Mouse (Mus musculus): ENCODE measurements around the gene Arl1.
"Not testable (repeated sequence)": the region's sequence is repeated elsewhere in the genome, so short reads cannot be mapped to it uniquely, and the experiment has no call there.

The Arl1 gene

DNA sequence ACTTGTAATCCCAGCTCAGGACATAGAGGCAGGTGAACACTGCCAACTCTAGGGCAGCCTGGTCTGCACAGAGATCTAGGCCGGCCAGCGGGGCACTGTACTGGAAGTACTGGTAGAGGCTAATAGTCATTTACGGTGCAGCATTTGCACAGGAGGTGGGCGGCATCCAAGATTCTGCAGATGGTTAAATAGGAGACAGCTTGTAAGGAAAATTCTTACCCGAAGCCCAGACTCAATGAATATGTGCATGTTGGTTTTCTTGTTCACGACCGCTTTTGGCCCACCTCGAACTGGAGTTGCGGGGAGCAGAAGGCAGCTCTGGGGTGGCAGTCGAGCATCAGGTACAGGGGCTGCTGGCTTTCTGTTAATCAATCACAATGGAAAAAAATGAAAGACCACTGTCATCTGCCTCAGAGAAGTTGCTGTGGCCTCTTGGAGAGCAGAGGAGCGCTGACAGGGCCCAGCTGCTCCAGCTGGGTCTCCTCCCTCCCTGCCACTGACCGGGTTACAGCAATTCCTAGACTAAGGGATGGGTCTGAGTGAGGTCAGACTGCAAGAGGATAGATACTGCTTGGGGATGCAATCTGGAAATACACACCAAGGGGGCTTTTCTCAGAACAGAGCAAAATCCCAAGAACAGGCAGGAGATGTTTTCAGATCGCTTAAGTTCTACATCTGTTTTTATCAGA is 31.0 kb downstream of the Arl1 start:
- DNase-seq (ENCODE audit: low spot score in 2 of 2) = peak in 1 of 2 experiments; percentile 7

- no peak for DNase-seq (ENCODE audit: low spot score in 2 of 2)
These were observed 34.9 kb downstream of the Arl1 start for GRCm38 (mm10) chr10:88765431-88766142.

GRCm38 (mm10) chr10:88768961-88769360 is 38.3 kb downstream of the Arl1 start:
- no peak for DNase-seq (ENCODE audit: low spot score in 2 of 2)

DNA sequence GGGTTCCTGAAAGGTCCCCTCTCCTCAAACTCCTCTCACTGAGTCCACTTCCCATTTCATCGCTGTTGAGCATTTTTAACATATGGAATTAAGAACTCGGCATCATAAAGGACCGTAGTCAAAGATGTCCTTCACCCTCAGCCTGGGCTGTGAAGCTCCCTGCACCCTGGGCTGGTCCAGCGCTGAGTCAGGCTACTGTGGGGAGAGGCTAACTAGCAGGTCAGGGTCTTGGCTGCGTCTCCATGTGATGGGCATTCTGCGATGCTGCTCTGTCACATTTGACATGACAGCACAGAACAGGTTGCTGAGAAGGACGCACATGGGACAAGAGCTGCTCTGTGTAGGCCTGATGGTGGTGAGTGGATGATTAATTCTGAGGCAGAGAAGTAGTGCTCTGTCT is 39.0 kb downstream of the Arl1 start:
- DNase-seq (ENCODE audit: low spot score in 2 of 2) = no peak

GRCm38 (mm10) chr10:88772965-88773364 is 42.3 kb downstream of the Arl1 start:
- DNase-seq (ENCODE audit: low spot score in 2 of 2) = peak in 1 of 2 experiments; percentile 28

DNA sequence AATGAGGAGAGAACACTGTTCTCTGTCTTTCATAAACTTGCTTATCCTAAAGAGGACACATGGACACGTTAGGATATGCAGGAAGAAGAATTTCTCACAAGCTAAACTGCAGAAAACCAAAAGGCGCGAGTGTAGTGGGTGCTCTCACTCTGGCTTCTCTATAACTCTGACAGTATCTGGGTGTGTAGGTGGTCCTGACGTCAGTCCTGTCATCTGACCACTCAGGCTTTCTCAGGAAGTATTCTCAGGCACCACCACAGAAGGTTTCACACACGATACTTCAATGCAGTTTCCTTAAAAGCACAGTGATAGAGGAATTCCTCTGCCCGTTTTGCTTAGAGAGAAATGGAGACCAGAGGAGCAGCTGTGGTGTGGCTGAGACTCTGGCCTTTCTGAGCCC is 45.5 kb downstream of the Arl1 start:
- peak; percentile 51 to 70 for DNase-seq (ENCODE audit: low spot score in 2 of 2)

DNA sequence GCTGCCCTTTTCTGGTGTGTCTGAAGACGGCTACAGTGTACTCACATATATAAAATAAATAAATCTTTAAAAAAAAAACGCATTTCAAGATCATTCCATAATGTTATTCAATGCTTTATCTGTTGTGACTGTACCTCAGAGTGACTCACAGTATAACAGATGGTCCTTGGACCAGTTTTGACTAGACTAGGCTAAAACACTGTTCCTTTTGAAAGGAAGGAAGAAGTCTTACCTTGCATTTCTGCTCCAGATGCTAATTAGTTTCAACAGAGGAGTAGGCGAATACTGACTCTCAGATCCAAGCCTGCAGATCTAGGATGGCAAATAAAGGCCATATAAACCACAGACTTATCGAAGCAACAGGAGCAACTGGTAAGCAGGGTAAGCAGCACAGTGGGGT is 50.1 kb downstream of the Arl1 start:
- DNase-seq (ENCODE audit: low spot score in 2 of 2) = peak in 1 of 2 experiments; percentile 3

- not testable (repeated sequence) for DNase-seq (ENCODE audit: low spot score in 2 of 2)
These were observed 52.5 kb downstream of the Arl1 start for GRCm38 (mm10) chr10:88783135-88783534.

- no peak for DNase-seq (ENCODE audit: low spot score in 2 of 2)
These were observed 53.3 kb downstream of the Arl1 start for GRCm38 (mm10) chr10:88783941-88784340.

DNA sequence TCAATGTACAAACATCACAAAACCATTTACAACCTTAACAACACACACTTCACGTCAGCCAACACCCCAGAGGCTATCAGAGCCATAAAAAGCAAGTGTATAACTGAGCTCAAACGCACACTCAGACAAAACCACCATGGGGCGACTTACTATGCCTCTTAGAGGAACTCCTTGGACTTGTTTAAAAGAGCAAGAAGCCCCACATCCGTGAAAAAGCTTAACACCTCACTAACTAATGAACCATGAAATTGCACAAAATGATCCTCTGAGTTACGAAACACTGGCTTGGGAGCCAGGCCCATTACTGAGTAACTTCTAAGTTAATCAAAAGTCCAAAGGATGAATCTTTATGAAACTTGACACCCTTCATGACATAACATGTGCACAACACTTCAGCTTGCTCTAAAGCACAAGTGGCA is 53.9 kb downstream of the Arl1 start:
- no peak for DNase-seq (ENCODE audit: low spot score in 2 of 2)

- DNase-seq (ENCODE audit: low spot score in 2 of 2) = no peak
These were observed 63.0 kb downstream of the Arl1 start for GRCm38 (mm10) chr10:88793671-88794070.
